Mouse (Mus musculus) thymus, adult 2 months (tissue): ENCODE results near the gene Ddah1. TPM values are rescaled to one million over a fixed set of nuclear protein-coding genes. Genes with fewer than 3 reads are reported as not detected.

Experiments used
- DNase-seq: peaks from one replicate; pipeline ENCODE4 v3.0.0; 2021
- H3K27ac ChIP-seq: fragments of 200-500 bp; 2 replicates; pipeline ENCODE4 v1.5.1; 2012; ENCODE audit warnings: low read length, control low read depth; ENCODE audit not compliant: control insufficient read depth, insufficient read depth
- H3K27me3 ChIP-seq: fragments of 200-500 bp; 2 replicates; pipeline ENCODE4 v1.6.1; 2012; ENCODE audit warnings: mild to moderate bottlenecking, low read length, moderate library complexity, mixed read lengths; ENCODE audit not compliant: control insufficient read depth, insufficient read depth
- H3K36me3 ChIP-seq: fragments of 200-500 bp; 2 replicates; pipeline ENCODE4 v1.6.1; 2012; ENCODE audit warnings: mild to moderate bottlenecking, low read length, moderate library complexity; ENCODE audit not compliant: control insufficient read depth, insufficient read depth
- H3K4me1 ChIP-seq: fragments of 200-500 bp; replicated peaks from 2 replicates; pipeline ENCODE4 v1.6.1; 2012; ENCODE audit warnings: low read length; ENCODE audit not compliant: control insufficient read depth, insufficient read depth
- H3K4me3 ChIP-seq: fragments of 200-500 bp; 2 replicates; pipeline ENCODE4 v1.5.1; 2012; ENCODE audit warnings: mild to moderate bottlenecking, low read length, control low read depth, moderate library complexity; ENCODE audit not compliant: control insufficient read depth, insufficient read depth
- CTCF ChIP-seq: fragments of 200-500 bp; IDR thresholded peaks from 2 replicates; pipeline ENCODE4 v1.5.1; 2012; ENCODE audit warnings: mild to moderate bottlenecking, control low read depth, low read length, moderate library complexity, borderline replicate concordance; ENCODE audit not compliant: control insufficient read depth, poor library complexity, insufficient read depth; ENCODE audit errors: extremely low read depth
- POLR2A ChIP-seq: fragments of 200-500 bp; IDR thresholded peaks from 2 replicates; pipeline ENCODE4 v1.6.1; 2012; ENCODE audit warnings: mild to moderate bottlenecking, low read length, control low read depth, moderate library complexity; ENCODE audit not compliant: control insufficient read depth, poor library complexity, insufficient read depth; ENCODE audit errors: extremely low read depth
- whole genome bisulfite sequencing: fragments of 180-500 bp; shearing (Covaris S2); methylation state at CpG from one replicate; pipeline ENCODE4 v1.1.7; 2018; 5-methylcytosine and 5-hydroxymethylcytosine counted together
- polyA plus RNA-seq: library from polyadenylated mRNA; depleted of rRNA; stranded (reverse); fragments of >200 nt; gene quantifications from 2 replicates; pipeline ENCODE4 v1.2.3, GENCODE M21; 2012; rRNA removed

Gene Ddah1
- polyA plus RNA-seq = 2.0 and 2.9 TPM in 2 replicates

GRCm38 (mm10) chr3:145758561-145759378, at the start of gene Ddah1:
Ddah1 (plus strand) TSS chr3:145758675.
- H3K36me3 ChIP-seq = no peaks in the 10 kb centered on the region
- no peak within 1 kb of the TSS for H3K4me3 ChIP-seq
- no peak for DNase-seq
- H3K4me1 ChIP-seq = no peaks in the 10 kb centered on the region
- no peak for TF ChIP-seq CTCF
- TF ChIP-seq POLR2A = no peak
- WGBS = 4% methylated on average over 97 of the region's 97 CpGs
- H3K27ac ChIP-seq = no peak within 1 kb of the TSS
- peaks cover 8% of the 10 kb centered on the region; the same call in 1 of the 2 replicates for H3K27me3 ChIP-seq

- TF ChIP-seq CTCF (no peak), POLR2A (no peak)
- Histone ChIP-seq H3K27ac (no peak overlapping the region), H3K4me3 (no peak overlapping the region), H3K36me3 (no peaks in the 10 kb centered on the region), H3K4me1 (no peaks in the 10 kb centered on the region), H3K27me3 (no peaks in the 10 kb centered on the region)
- DNase-seq = no peak
- 91% methylated on average over 7 of the region's 7 CpGs for WGBS
Measured at GRCm38 (mm10) chr3:145715923-145716322, 42.6 kb upstream of the Ddah1 start.

- 72% methylated on average over 4 of the region's 4 CpGs for WGBS
- H3K4me1 ChIP-seq = no peaks in the 10 kb centered on the region
- H3K27ac ChIP-seq = no peak overlapping the region
- no peak overlapping the region for H3K4me3 ChIP-seq
- no peaks in the 10 kb centered on the region for H3K27me3 ChIP-seq
- TF ChIP-seq POLR2A (no peak), CTCF (no peak)
- no peak for DNase-seq
- H3K36me3 ChIP-seq = no peaks in the 10 kb centered on the region
Measured at GRCm38 (mm10) chr3:145719660-145720059, 38.8 kb upstream of the Ddah1 start.

GRCm38 (mm10) chr3:145725078-145725477, 33.4 kb upstream of the Ddah1 start:
- Histone ChIP-seq H3K4me3 (no peak overlapping the region), H3K27me3 (no peaks in the 10 kb centered on the region), H3K27ac (no peak overlapping the region), H3K36me3 (no peaks in the 10 kb centered on the region), H3K4me1 (no peaks in the 10 kb centered on the region)
- TF ChIP-seq CTCF (no peak), POLR2A (no peak)
- WGBS = 79% methylated on average over 8 of the region's 8 CpGs
- no peak for DNase-seq

GRCm38 (mm10) chr3:145728336-145728735, 30.1 kb upstream of the Ddah1 start:
- Histone ChIP-seq H3K4me1 (no peaks in the 10 kb centered on the region), H3K36me3 (no peaks in the 10 kb centered on the region), H3K4me3 (no peak overlapping the region), H3K27ac (no peak overlapping the region), H3K27me3 (no peaks in the 10 kb centered on the region)
- WGBS = 85% methylated on average over 8 of the region's 8 CpGs
- no peak for TF ChIP-seq CTCF
- TF ChIP-seq POLR2A = no peak
- DNase-seq = no peak

GRCm38 (mm10) chr3:145729531-145729930, 28.9 kb upstream of the Ddah1 start:
- WGBS = 55% methylated on average over 4 of the region's 4 CpGs
- no peak overlapping the region for H3K4me3 ChIP-seq
- H3K27ac ChIP-seq = no peak overlapping the region
- H3K4me1 ChIP-seq = no peaks in the 10 kb centered on the region
- DNase-seq = no peak
- H3K36me3 ChIP-seq = no peaks in the 10 kb centered on the region
- TF ChIP-seq POLR2A = no peak
- no peak for TF ChIP-seq CTCF
- H3K27me3 ChIP-seq = no peaks in the 10 kb centered on the region

- Histone ChIP-seq H3K27me3 (no peaks in the 10 kb centered on the region), H3K4me1 (no peaks in the 10 kb centered on the region), H3K4me3 (no peak overlapping the region), H3K36me3 (no peaks in the 10 kb centered on the region), H3K27ac (no peak overlapping the region)
- DNase-seq = no peak
- WGBS = 48% methylated on average over 3 of the region's 3 CpGs
- no peak for TF ChIP-seq CTCF
- TF ChIP-seq POLR2A = no peak
Measured at GRCm38 (mm10) chr3:145730092-145730491, 28.4 kb upstream of the Ddah1 start.
